Mouse (Mus musculus): Measurements from ENCODE around the gene Ccdc153. TPM values are rescaled to one million over a fixed set of nuclear protein-coding genes. Genes with fewer than 3 reads are reported as not detected.

Ccdc153 gene
- total and polyA plus RNA-seq, 3 experiments: not detected

GRCm38 (mm10) chr9:44288959-44289291 lies 48.4 kb downstream of the Ccdc153 start (continued):
- peak; percentile 87 for TF ChIP-seq MAX (IDR thresholded peaks at IDR 0.05; ENCODE audit: low read length)

DNA sequence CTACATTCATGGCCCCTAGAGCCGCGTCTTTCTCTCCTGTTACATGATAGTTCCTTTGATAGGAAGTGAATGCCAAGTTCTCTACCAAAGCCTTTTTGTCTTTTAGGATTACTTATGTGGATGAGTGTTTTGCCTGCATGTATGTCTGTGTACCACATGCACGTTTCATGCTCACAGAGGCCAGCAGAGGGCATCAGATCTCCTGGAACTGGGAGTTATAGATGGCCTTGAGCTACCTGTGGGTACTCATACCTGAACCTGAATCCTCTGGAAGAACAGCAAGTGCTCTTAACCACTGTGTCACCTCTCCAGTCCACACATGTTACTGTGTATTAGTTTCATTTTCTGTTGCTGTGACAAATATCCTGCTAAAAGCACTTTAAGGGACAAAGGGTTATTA lies 52.0 kb downstream of the Ccdc153 start:
- Histone ChIP-seq H3K4me3 (ENCODE audit: control insufficient read depth in 1 of 2, insufficient read depth in 1 of 2, low read depth in 2 of 2, low read length in 2 of 2) (no peak overlapping the region), H3K27me3 (ENCODE audit: control insufficient read depth in 1 of 2, insufficient read depth in 2 of 2, low read length in 2 of 2) (no peaks in the 10 kb centered on the region), H3K9ac (ENCODE audit: control insufficient read depth, low read depth, low read length, poor library complexity, severe bottlenecking) (no peak overlapping the region), H3K9me3 (replicated peaks; ENCODE audit: insufficient read depth, low read length) (no peaks in the 10 kb centered on the region), H3K27ac (ENCODE audit: control insufficient read depth, low read depth, low read length) (no peak overlapping the region), H3K36me3 (ENCODE audit: control insufficient read depth in 1 of 2, insufficient read depth in 2 of 2, low read length in 2 of 2) (peaks cover 6 to 9% of the 10 kb centered on the region in 2 experiments), H3K4me1 (ENCODE audit: control insufficient read depth in 1 of 2, insufficient read depth in 2 of 2, low read length in 2 of 2) (peaks cover 6 to 7% of the 10 kb centered on the region in 2 experiments; a peak in 3 of 4 replicates), H3K79me2 (ENCODE audit: control insufficient read depth, insufficient read depth, low read length, poor library complexity) (peaks cover 2% of the 10 kb centered on the region; the same call in 1 of the 2 replicates)
- DNase-seq (ENCODE audit: low read depth, low spot score): peak; percentile 57
- TF ChIP-seq JUND (IDR thresholded peaks at IDR 0.05; ENCODE audit: low read depth, low read length) (no peak), ZC3H11A (IDR thresholded peaks at IDR 0.05; ENCODE audit: low read depth, low read length) (no peak), POLR2AphosphoS5 (IDR thresholded peaks at IDR 0.05; ENCODE audit: borderline replicate concordance, low read depth, low read length) (no peak), ZKSCAN1 (IDR thresholded peaks at IDR 0.05; ENCODE audit: low read depth, low read length) (no peak), CHD1 (IDR thresholded peaks at IDR 0.05; ENCODE audit: low read depth, low read length) (no peak), MXI1 (IDR thresholded peaks at IDR 0.05; ENCODE audit: low read depth, low read length) (0 out of 2 replicates have a peak, but pooled peaks have one; percentile 30), SMC3 (IDR thresholded peaks at IDR 0.05; ENCODE audit: low read depth, low read length) (peak; percentile 63), USF1 (IDR thresholded peaks at IDR 0.05; ENCODE audit: low read depth, low read length) (0 out of 2 replicates have a peak, but pooled peaks have one; percentile 6), RCOR1 (IDR thresholded peaks at IDR 0.05; ENCODE audit: low read depth, low read length) (no peak), NELFE (IDR thresholded peaks at IDR 0.05; ENCODE audit: low read depth, low read length) (no peak), MEF2A (IDR thresholded peaks at IDR 0.05; ENCODE audit: extremely low read depth, insufficient replicate concordance, low read depth, low read length, poor library complexity, severe bottlenecking) (no peak), RAD21 (IDR thresholded peaks at IDR 0.05; ENCODE audit: low read depth, low read length) (peak; percentile 48), CHD2 (IDR thresholded peaks at IDR 0.05; ENCODE audit: low read length) (no peak), UBTF (IDR thresholded peaks at IDR 0.05; ENCODE audit: borderline replicate concordance, insufficient read depth, low read depth, low read length) (no peak), KAT2A (conservative IDR thresholded peaks at IDR 0.05; ENCODE audit: low read depth, low read length) (no peak), POLR2AphosphoS2 (IDR thresholded peaks at IDR 0.05; ENCODE audit: low read length) (no peak), MAFK (IDR thresholded peaks at IDR 0.05; ENCODE audit: borderline replicate concordance, low read depth, low read length) (no peak), CTCF (IDR thresholded peaks at IDR 0.05 in 2 of 3, conservative IDR thresholded peaks at IDR 0.05 in 1 of 3; ENCODE audit: control insufficient read depth in 1 of 3, insufficient read depth in 1 of 3, low read depth in 2 of 3, low read length in 3 of 3, poor library complexity in 1 of 3, severe bottlenecking in 1 of 3) (peak; percentile 68 to 73 (median 68)), TAL1 (IDR thresholded peaks at IDR 0.05; ENCODE audit: low read length) (no peak), E2F4 (IDR thresholded peaks at IDR 0.05; ENCODE audit: borderline replicate concordance, low read depth, low read length) (no peak), SIN3A (IDR thresholded peaks at IDR 0.05; ENCODE audit: low read length) (0 out of 2 replicates have a peak, but pooled peaks have one; percentile 27), GABPA (IDR thresholded peaks at IDR 0.05; ENCODE audit: low read depth, low read length) (no peak), HCFC1 (IDR thresholded peaks at IDR 0.05; ENCODE audit: low read depth, low read length) (no peak), POLR2A (IDR thresholded peaks at IDR 0.05; ENCODE audit: control insufficient read depth in 1 of 2, insufficient read depth in 1 of 2, low read depth in 1 of 2, low read length in 2 of 2, poor library complexity in 1 of 2) (no peak), ZMIZ1 (IDR thresholded peaks at IDR 0.05; ENCODE audit: low read depth, low read length) (no peak), ZNF384 (IDR thresholded peaks at IDR 0.05; ENCODE audit: low read depth, low read length) (no peak), MYC (IDR thresholded peaks at IDR 0.05; ENCODE audit: low read depth, low read length) (0 out of 2 replicates have a peak, but pooled peaks have one; percentile 40), ETS1 (IDR thresholded peaks at IDR 0.05; ENCODE audit: low read depth, low read length) (no peak), GATA1 (IDR thresholded peaks at IDR 0.05; ENCODE audit: low read depth, low read length) (no peak), ELF1 (IDR thresholded peaks at IDR 0.05; ENCODE audit: low read depth, low read length) (no peak)

Data from MEL (cell line).